Mouse (Mus musculus) induced T-regulatory cell, adult 2 months (primary cell): ENCODE results near the gene Dohh.

Source experiments
- DNase-seq: peaks from one replicate; pipeline ENCODE4 v3.0.0-alpha.2; 2012; ENCODE audit warnings: low read depth

The Dohh gene

GRCm38 (mm10) chr10:81383802-81384604 is at the start of gene Dohh, which contains the start of gene Gm48551:
Gene Dohh, plus strand, starts transcription at chr10:81384428.
Gene Gm48551, plus strand, starts transcription at chr10:81384466.
- DNase-seq, result peak; percentile 99

GRCm38 (mm10) chr10:81335393-81336340 is 48.6 kb upstream of the Dohh start:
- no peak for DNase-seq

- DNase-seq, result no peak
Measured at GRCm38 (mm10) chr10:81336558-81336957, 47.7 kb upstream of the Dohh start.

- DNase-seq, result no peak
Measured at GRCm38 (mm10) chr10:81340551-81341332, 43.5 kb upstream of the Dohh start.

GRCm38 (mm10) chr10:81341333-81341949 is 42.8 kb upstream of the Dohh start:
- DNase-seq, result peak; percentile 87

GRCm38 (mm10) chr10:81342686-81343505 is 41.3 kb upstream of the Dohh start, which contains the start of gene Gipc3:
Gene Gipc3, minus strand, starts transcription at chr10:81343266.
- peak; percentile 54 for DNase-seq

GRCm38 (mm10) chr10:81344421-81345161 is 39.6 kb upstream of the Dohh start:
- peak; percentile 67 for DNase-seq

GRCm38 (mm10) chr10:81345162-81345534 is 39.1 kb upstream of the Dohh start:
- no peak for DNase-seq

- peak; percentile 68 for DNase-seq
Measured at GRCm38 (mm10) chr10:81346453-81347067, 37.7 kb upstream of the Dohh start.

GRCm38 (mm10) chr10:81349146-81349545 is 35.1 kb upstream of the Dohh start:
- DNase-seq, result peak; percentile 69

- DNase-seq, result no peak
Measured at GRCm38 (mm10) chr10:81349961-81350350, 34.3 kb upstream of the Dohh start.

- DNase-seq, result peak; percentile 99
Measured at GRCm38 (mm10) chr10:81350351-81351063, 33.7 kb upstream of the Dohh start, which contains the start of gene Hmg20b. Gene Hmg20b, minus strand, starts transcription at chr10:81350480.

- DNase-seq, result peak; percentile 91
Measured at GRCm38 (mm10) chr10:81351678-81352291, 32.4 kb upstream of the Dohh start.

- DNase-seq, result no peak
Measured at GRCm38 (mm10) chr10:81354738-81355477, 29.3 kb upstream of the Dohh start.

- DNase-seq, result no peak
Measured at GRCm38 (mm10) chr10:81355533-81355932, 28.7 kb upstream of the Dohh start.

- DNase-seq, result no peak
Measured at GRCm38 (mm10) chr10:81356352-81356990, 27.8 kb upstream of the Dohh start.
